Mouse (Mus musculus) liver, adult 2 months (tissue): Measurements from ENCODE around the gene 1520401A03Rik. TPM values are rescaled to one million over a fixed set of nuclear protein-coding genes. Genes with fewer than 3 reads are reported as not detected.

Source experiments
- DNase-seq: peaks from one replicate; pipeline ENCODE4 v3.0.0-alpha.2; 2011; ENCODE audit warnings: low read depth, low spot score; ENCODE audit errors: extremely low read depth
- H3K27ac ChIP-seq: fragments of 200-500 bp; replicated peaks from 2 replicates; pipeline ENCODE4 v1.5.1; 2012; ENCODE audit warnings: low read depth, mild to moderate bottlenecking, control low read depth, inconsistent platforms, low read length; ENCODE audit not compliant: insufficient read depth
- H3K27me3 ChIP-seq: fragments of 200-500 bp; 2 replicates; pipeline ENCODE4 v1.6.1; 2012; ENCODE audit warnings: mild to moderate bottlenecking, moderate library complexity, low read length, inconsistent platforms; ENCODE audit not compliant: control insufficient read depth, insufficient read depth
- H3K36me3 ChIP-seq: fragments of 200-500 bp; 2 replicates; pipeline ENCODE4 v1.6.1; 2012; ENCODE audit warnings: low read length, inconsistent platforms; ENCODE audit not compliant: control insufficient read depth, insufficient read depth
- H3K4me1 ChIP-seq: fragments of 200-500 bp; 2 replicates; pipeline ENCODE4 v1.6.1; 2011; ENCODE audit warnings: low read length; ENCODE audit not compliant: control insufficient read depth, insufficient read depth
- H3K4me3 ChIP-seq: fragments of 200-500 bp; 2 replicates; pipeline ENCODE4 v1.5.1; 2011; ENCODE audit warnings: low read depth, mild to moderate bottlenecking, control low read depth, low read length, moderate library complexity; ENCODE audit not compliant: insufficient read depth
- H3K79me2 ChIP-seq: fragments of 200-500 bp; 2 replicates; pipeline ENCODE4 v1.6.1; 2012; ENCODE audit warnings: inconsistent platforms, mild to moderate bottlenecking, low read length, moderate library complexity; ENCODE audit not compliant: control insufficient read depth, insufficient read depth
- H3K9ac ChIP-seq: fragments of 200-500 bp; 2 replicates; pipeline ENCODE4 v1.6.1; 2012; ENCODE audit warnings: low read depth, mild to moderate bottlenecking, control low read depth, inconsistent platforms, low read length
- CTCF ChIP-seq: fragments of 200-500 bp; IDR thresholded peaks from 2 replicates; pipeline ENCODE4 v1.5.1; 2011; ENCODE audit warnings: low read depth, low read length, control low read depth
- POLR2A ChIP-seq: fragments of 200-500 bp; IDR thresholded peaks from 2 replicates; pipeline ENCODE4 v1.6.1; 2011; ENCODE audit warnings: low read length, control low read depth; ENCODE audit not compliant: insufficient read depth; ENCODE audit errors: extremely low read depth
- WGBS: fragments of 180-500 bp; shearing (Covaris S2); methylation state at CpG from one replicate; pipeline ENCODE4 v1.1.7; 2018; 5-methylcytosine and 5-hydroxymethylcytosine counted together
- polyA plus RNA-seq: library from polyadenylated mRNA; depleted of rRNA; stranded (reverse); fragments of >200 nt; gene quantifications from 2 replicates; pipeline ENCODE4 v1.2.3, GENCODE M21; 2012
- total RNA-seq: library from RNA; depleted of rRNA; stranded (reverse); fragments of >200 nt; gene quantifications from 2 replicates; pipeline ENCODE4 v1.2.3, GENCODE M21; 2014

The 1520401A03Rik gene
- total and polyA plus RNA-seq, 2 experiments = not detected

DNA sequence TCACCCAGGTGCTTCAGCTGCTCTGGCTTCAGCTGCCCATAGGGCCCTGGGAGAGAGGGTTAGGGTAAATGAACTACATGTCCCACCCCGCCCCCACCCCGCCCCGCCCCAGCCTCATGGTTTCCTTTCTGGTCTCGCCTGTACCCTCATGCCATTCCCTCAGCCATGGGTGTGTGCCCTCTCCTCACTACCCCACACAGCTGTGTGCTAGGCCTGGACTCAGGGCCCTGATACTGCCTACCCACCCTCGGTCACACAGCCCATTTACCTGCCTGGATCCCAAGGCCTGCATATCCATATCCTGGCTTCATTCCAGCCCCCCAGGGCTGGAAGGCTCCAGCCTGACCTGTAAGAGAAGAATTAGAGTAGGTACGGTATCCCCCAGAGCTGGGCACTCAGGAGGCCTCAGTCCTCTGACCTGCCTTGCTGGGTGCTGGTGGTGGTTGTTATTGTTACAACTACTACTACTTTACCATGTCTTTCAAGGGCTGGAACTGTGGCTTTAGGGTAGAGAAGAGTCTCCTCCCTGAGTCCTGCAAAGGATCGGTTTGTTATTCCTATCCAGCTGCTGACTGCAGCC is 17.0 kb downstream of the 1520401A03Rik start:
- Histone ChIP-seq H3K4me1 (no peaks in the 10 kb centered on the region), H3K27ac (no peak overlapping the region), H3K79me2 (no peaks in the 10 kb centered on the region), H3K9ac (no peak overlapping the region), H3K36me3 (no peaks in the 10 kb centered on the region), H3K4me3 (no peak overlapping the region), H3K27me3 (no peaks in the 10 kb centered on the region; the same call in 1 of the 2 replicates)
- TF ChIP-seq CTCF = no peak
- TF ChIP-seq POLR2A = no peak
- no peak for DNase-seq
- 80% methylated on average over 7 of the region's 7 CpGs for WGBS

DNA sequence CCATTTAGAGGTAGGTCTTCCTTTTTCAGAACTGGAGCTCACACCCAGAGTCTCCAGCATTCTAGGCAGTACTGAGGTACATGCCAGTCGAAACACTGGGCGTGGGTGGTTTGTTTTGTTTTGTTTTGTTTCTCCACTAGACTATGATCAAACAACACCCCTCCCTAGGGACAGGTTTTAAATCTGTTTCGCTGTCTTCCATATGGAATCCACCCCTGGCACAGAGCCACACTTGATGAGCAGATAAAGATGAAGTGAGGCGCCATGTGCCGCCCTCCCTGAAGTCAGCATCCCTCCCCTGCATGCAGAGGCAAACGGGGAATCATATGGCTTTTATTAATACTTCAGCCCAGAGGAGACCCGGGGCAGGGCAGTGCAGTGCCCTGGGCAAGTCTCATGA is 17.8 kb downstream of the 1520401A03Rik start:
- no peak overlapping the region for H3K4me3 ChIP-seq
- H3K27ac ChIP-seq = no peak overlapping the region
- 71% methylated on average over 7 of the region's 7 CpGs for WGBS
- no peak for TF ChIP-seq POLR2A
- no peak for TF ChIP-seq CTCF
- H3K36me3 ChIP-seq = no peaks in the 10 kb centered on the region
- no peak for DNase-seq
- H3K4me1 ChIP-seq = no peaks in the 10 kb centered on the region
- no peak overlapping the region for H3K9ac ChIP-seq
- H3K27me3 ChIP-seq = no peaks in the 10 kb centered on the region; the same call in 1 of the 2 replicates
- H3K79me2 ChIP-seq = no peaks in the 10 kb centered on the region

GRCm38 (mm10) chr17:23703301-23703700 is 19.3 kb downstream of the 1520401A03Rik start:
- no peaks in the 10 kb centered on the region; the same call in 1 of the 2 replicates for H3K27me3 ChIP-seq
- no peaks in the 10 kb centered on the region for H3K79me2 ChIP-seq
- no peaks in the 10 kb centered on the region for H3K4me1 ChIP-seq
- no peaks in the 10 kb centered on the region for H3K36me3 ChIP-seq
- DNase-seq = no peak
- H3K27ac ChIP-seq = no peak overlapping the region
- H3K9ac ChIP-seq = no peak overlapping the region
- WGBS = 89% methylated on average over 9 of the region's 9 CpGs
- H3K4me3 ChIP-seq = no peak overlapping the region
- TF ChIP-seq CTCF = no peak
- no peak for TF ChIP-seq POLR2A

- H3K27me3 ChIP-seq = peaks cover 2% of the 10 kb centered on the region; the same call in 1 of the 2 replicates
- peak overlapping the region; percentile 68 for H3K9ac ChIP-seq
Observed at GRCm38 (mm10) chr17:23700079-23700478, 22.5 kb downstream of the 1520401A03Rik start.

GRCm38 (mm10) chr17:23699131-23700077 is 23.2 kb downstream of the 1520401A03Rik start:
- Histone ChIP-seq H3K27ac (no peak overlapping the region), H3K79me2 (no peaks in the 10 kb centered on the region), H3K27me3 (0 out of 2 replicates have a peak, but pooled peaks cover 2% of the 10 kb centered on the region), H3K36me3 (no peaks in the 10 kb centered on the region), H3K4me3 (peak overlapping the region; percentile 55), H3K9ac (peak overlapping the region; percentile 68), H3K4me1 (no peaks in the 10 kb centered on the region)
- peak; percentile 15 for DNase-seq
- no peak for TF ChIP-seq POLR2A
- TF ChIP-seq CTCF = no peak
- 2% methylated on average over 72 of the region's 101 CpGs for WGBS

More at GRCm38 (mm10) chr17:23700079-23700478, 22.5 kb downstream of the 1520401A03Rik start:
- Histone ChIP-seq H3K4me3 (peak overlapping the region; percentile 55), H3K27ac (no peak overlapping the region), H3K36me3 (no peaks in the 10 kb centered on the region), H3K4me1 (no peaks in the 10 kb centered on the region), H3K79me2 (no peaks in the 10 kb centered on the region)
- WGBS = under 1% methylated on average over 28 of the region's 28 CpGs
- TF ChIP-seq POLR2A (no peak), CTCF (peak; percentile 86)
- DNase-seq = peak; percentile 91
